Mouse (Mus musculus) testis, adult 2 months (tissue): ENCODE results near the gene Capzb.

ENCODE experiments used
- CTCF ChIP-seq: fragments of 200-500 bp; IDR thresholded peaks from 2 replicates; pipeline ENCODE4 v1.5.1; 2012; ENCODE audit warnings: low read depth, mild to moderate bottlenecking, inconsistent platforms, low read length, moderate library complexity; ENCODE audit not compliant: control insufficient read depth, insufficient read depth, insufficient replicate concordance
- POLR2A ChIP-seq: fragments of 200-500 bp; IDR thresholded peaks from 2 replicates; pipeline ENCODE4 v1.6.1; 2012; ENCODE audit warnings: low read depth, mild to moderate bottlenecking, inconsistent platforms, low read length, moderate library complexity; ENCODE audit not compliant: control insufficient read depth

DNA sequence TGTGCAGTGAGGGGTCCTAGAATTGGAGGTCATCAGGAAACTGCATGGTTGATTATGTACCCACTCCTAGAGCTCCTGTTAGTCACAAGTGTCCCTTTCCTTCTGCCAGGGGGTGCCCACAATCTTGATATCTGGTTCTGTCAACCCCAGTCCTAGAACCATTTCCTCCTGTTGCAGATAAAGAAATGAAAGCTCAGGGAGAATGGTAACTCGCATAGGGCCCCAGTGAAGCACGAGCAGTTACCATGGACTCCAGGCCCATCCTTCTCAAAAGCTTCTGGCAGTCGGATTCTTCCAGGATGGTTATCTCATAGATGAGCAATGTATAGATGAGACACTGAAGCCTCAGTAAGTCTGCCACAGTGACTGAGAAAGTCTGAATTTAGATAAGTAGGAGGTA lies 8.2 kb downstream of the Capzb start:
- TF ChIP-seq POLR2A (no peak), CTCF (no peak)
